Mouse (Mus musculus): ENCODE measurements around the gene Adcy5. TPM values are rescaled to one million over a fixed set of nuclear protein-coding genes. Genes with fewer than 3 reads are reported as not detected.

Adcy5 gene
- polyA plus RNA-seq, 1 experiment, result 2.0 TPM

GRCm38 (mm10) chr16:35159991-35160390 is 5.3 kb downstream of the Adcy5 start:
- Histone ChIP-seq H3K4me3 (replicated peaks; ENCODE audit: control insufficient read depth, low read depth, low read length) (no peak overlapping the region), H3K27ac (ENCODE audit: control insufficient read depth, insufficient read depth, low read depth, low read length, poor library complexity) (no peak overlapping the region), H3K4me1 (ENCODE audit: control insufficient read depth, insufficient read depth, low read length) (no peaks in the 10 kb centered on the region; the same call in 1 of the 2 replicates)
- TF ChIP-seq POLR2A (IDR thresholded peaks at IDR 0.05; ENCODE audit: borderline replicate concordance, control insufficient read depth, low read depth, low read length) (no peak), CTCF (IDR thresholded peaks at IDR 0.05; ENCODE audit: control insufficient read depth, insufficient read depth, low read length) (no peak)
- 74% methylated on average over 4 of the region's 4 CpGs for WGBS

GRCm38 (mm10) chr16:35164361-35165224 is 9.9 kb downstream of the Adcy5 start:
- Histone ChIP-seq H3K4me3 (replicated peaks; ENCODE audit: control insufficient read depth, low read depth, low read length) (no peak overlapping the region), H3K27ac (ENCODE audit: control insufficient read depth, insufficient read depth, low read depth, low read length, poor library complexity) (no peak overlapping the region), H3K4me1 (ENCODE audit: control insufficient read depth, insufficient read depth, low read length) (no peaks in the 10 kb centered on the region)
- TF ChIP-seq POLR2A (IDR thresholded peaks at IDR 0.05; ENCODE audit: borderline replicate concordance, control insufficient read depth, low read depth, low read length), result no peak
- TF ChIP-seq CTCF (IDR thresholded peaks at IDR 0.05; ENCODE audit: control insufficient read depth, insufficient read depth, low read length), result no peak
- 54% methylated on average over 19 of the region's 19 CpGs for WGBS

GRCm38 (mm10) chr16:35165361-35165760 is 10.7 kb downstream of the Adcy5 start:
- no peak overlapping the region for H3K27ac ChIP-seq (ENCODE audit: control insufficient read depth, insufficient read depth, low read depth, low read length, poor library complexity)
- no peaks in the 10 kb centered on the region for H3K4me1 ChIP-seq (ENCODE audit: control insufficient read depth, insufficient read depth, low read length)
- WGBS, result 74% methylated on average over 6 of the region's 6 CpGs
- H3K4me3 ChIP-seq (replicated peaks; ENCODE audit: control insufficient read depth, low read depth, low read length), result no peak overlapping the region
- no peak for TF ChIP-seq CTCF (IDR thresholded peaks at IDR 0.05; ENCODE audit: control insufficient read depth, insufficient read depth, low read length)
- TF ChIP-seq POLR2A (IDR thresholded peaks at IDR 0.05; ENCODE audit: borderline replicate concordance, control insufficient read depth, low read depth, low read length), result no peak

- Histone ChIP-seq H3K4me3 (replicated peaks; ENCODE audit: control insufficient read depth, low read depth, low read length) (no peak overlapping the region), H3K4me1 (ENCODE audit: control insufficient read depth, insufficient read depth, low read length) (no peaks in the 10 kb centered on the region), H3K27ac (ENCODE audit: control insufficient read depth, insufficient read depth, low read depth, low read length, poor library complexity) (no peak overlapping the region)
- 75% methylated on average over 3 of the region's 3 CpGs for WGBS
- no peak for TF ChIP-seq POLR2A (IDR thresholded peaks at IDR 0.05; ENCODE audit: borderline replicate concordance, control insufficient read depth, low read depth, low read length)
Measured at GRCm38 (mm10) chr16:35165788-35166187, 11.1 kb downstream of the Adcy5 start.

- Histone ChIP-seq H3K27ac (ENCODE audit: control insufficient read depth, insufficient read depth, low read depth, low read length, poor library complexity) (no peak overlapping the region), H3K4me1 (ENCODE audit: control insufficient read depth, insufficient read depth, low read length) (no peaks in the 10 kb centered on the region), H3K4me3 (replicated peaks; ENCODE audit: control insufficient read depth, low read depth, low read length) (no peak overlapping the region)
- 75% methylated on average over 7 of the region's 7 CpGs for WGBS
- TF ChIP-seq CTCF (IDR thresholded peaks at IDR 0.05; ENCODE audit: control insufficient read depth, insufficient read depth, low read length) (no peak), POLR2A (IDR thresholded peaks at IDR 0.05; ENCODE audit: borderline replicate concordance, control insufficient read depth, low read depth, low read length) (no peak)
Measured at GRCm38 (mm10) chr16:35169431-35169830, 14.8 kb downstream of the Adcy5 start.

- TF ChIP-seq CTCF (IDR thresholded peaks at IDR 0.05; ENCODE audit: control insufficient read depth, insufficient read depth, low read length) (no peak), POLR2A (IDR thresholded peaks at IDR 0.05; ENCODE audit: borderline replicate concordance, control insufficient read depth, low read depth, low read length) (no peak)
- Histone ChIP-seq H3K4me3 (replicated peaks; ENCODE audit: control insufficient read depth, low read depth, low read length) (no peak overlapping the region), H3K4me1 (ENCODE audit: control insufficient read depth, insufficient read depth, low read length) (no peaks in the 10 kb centered on the region), H3K27ac (ENCODE audit: control insufficient read depth, insufficient read depth, low read depth, low read length, poor library complexity) (no peak overlapping the region)
- 68% methylated on average over 5 of the region's 5 CpGs for WGBS
Measured at GRCm38 (mm10) chr16:35172195-35172594, 17.5 kb downstream of the Adcy5 start.

- no peak for TF ChIP-seq POLR2A (IDR thresholded peaks at IDR 0.05; ENCODE audit: borderline replicate concordance, control insufficient read depth, low read depth, low read length)
- TF ChIP-seq CTCF (IDR thresholded peaks at IDR 0.05; ENCODE audit: control insufficient read depth, insufficient read depth, low read length), result no peak
- Histone ChIP-seq H3K27ac (ENCODE audit: control insufficient read depth, insufficient read depth, low read depth, low read length, poor library complexity) (no peak overlapping the region), H3K4me1 (ENCODE audit: control insufficient read depth, insufficient read depth, low read length) (no peaks in the 10 kb centered on the region), H3K4me3 (replicated peaks; ENCODE audit: control insufficient read depth, low read depth, low read length) (no peak overlapping the region)
- WGBS, result 75% methylated on average over 3 of the region's 3 CpGs
Measured at GRCm38 (mm10) chr16:35178516-35178915, 23.8 kb downstream of the Adcy5 start.

GRCm38 (mm10) chr16:35179082-35179481 is 24.4 kb downstream of the Adcy5 start:
- TF ChIP-seq POLR2A (IDR thresholded peaks at IDR 0.05; ENCODE audit: borderline replicate concordance, control insufficient read depth, low read depth, low read length) (no peak), CTCF (IDR thresholded peaks at IDR 0.05; ENCODE audit: control insufficient read depth, insufficient read depth, low read length) (no peak)
- Histone ChIP-seq H3K27ac (ENCODE audit: control insufficient read depth, insufficient read depth, low read depth, low read length, poor library complexity) (no peak overlapping the region), H3K4me3 (replicated peaks; ENCODE audit: control insufficient read depth, low read depth, low read length) (no peak overlapping the region), H3K4me1 (ENCODE audit: control insufficient read depth, insufficient read depth, low read length) (no peaks in the 10 kb centered on the region)
- 68% methylated on average over 8 of the region's 8 CpGs for WGBS
